Mouse (Mus musculus): Measurements from ENCODE around the gene Fmo2.
A peak's percentile ranks its signal among the peaks of the same experiment; 100 is the strongest.

The Fmo2 gene

DNA sequence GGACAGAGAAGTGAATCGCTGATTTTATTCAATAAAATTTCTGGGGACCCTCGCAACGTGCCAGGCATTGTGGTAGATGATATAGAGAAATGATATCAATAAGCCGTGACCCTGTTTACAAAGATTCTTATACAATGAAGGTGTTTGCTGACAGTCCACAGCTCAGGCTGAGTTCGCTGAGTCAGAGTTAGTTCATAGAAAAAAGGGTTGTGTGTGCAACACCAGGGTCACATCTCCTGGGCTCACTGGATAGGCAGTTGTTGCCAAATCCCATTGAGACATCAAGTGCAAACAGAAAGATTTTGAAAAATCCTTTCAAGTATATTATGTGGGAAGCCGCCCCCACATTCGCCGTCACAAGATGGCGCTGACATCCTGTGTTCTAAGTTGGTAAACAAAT is 58.3 kb downstream of the Fmo2 start:
- DNase-seq: peak; percentile 62

DNA sequence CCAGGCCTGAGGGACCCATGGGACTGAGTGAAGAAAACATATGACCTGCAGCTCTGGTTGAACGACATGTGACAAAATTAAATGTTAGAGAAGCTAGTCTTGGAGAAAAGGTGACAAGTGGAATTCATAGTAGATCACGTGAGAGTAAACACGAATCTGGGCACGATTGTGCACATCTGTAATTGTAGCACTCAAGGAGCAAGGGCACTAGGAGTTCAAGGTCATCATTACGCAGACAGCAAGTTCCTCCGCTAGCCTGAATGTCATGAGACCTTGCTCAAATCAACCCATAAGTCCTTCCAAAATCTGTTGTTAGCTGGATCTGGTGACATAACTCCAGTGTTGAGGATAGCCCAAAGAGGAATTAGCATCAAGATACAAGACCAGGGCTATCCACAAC is 59.5 kb downstream of the Fmo2 start:
- DNase-seq: peak; percentile 61

DNA sequence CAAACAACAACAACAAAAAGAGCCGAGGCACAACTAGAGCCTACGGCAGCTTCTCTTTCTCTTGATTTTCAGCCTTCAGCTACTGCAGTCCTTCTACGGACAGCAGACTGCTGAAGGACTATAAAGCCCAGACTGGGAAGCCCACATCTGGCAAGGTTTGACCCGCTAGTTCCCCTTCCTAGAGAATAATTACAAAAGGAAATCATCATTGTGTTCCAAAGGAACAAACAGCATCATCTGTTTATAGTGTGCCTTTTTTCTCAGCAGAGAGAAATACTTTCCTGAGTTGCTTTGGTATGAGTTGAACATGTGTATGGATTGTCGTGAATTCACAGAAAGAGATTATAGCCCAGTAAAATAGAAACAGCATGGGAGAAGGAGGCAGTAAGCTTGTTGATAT is 64.2 kb downstream of the Fmo2 start:
- peak; percentile 13 for DNase-seq

DNA sequence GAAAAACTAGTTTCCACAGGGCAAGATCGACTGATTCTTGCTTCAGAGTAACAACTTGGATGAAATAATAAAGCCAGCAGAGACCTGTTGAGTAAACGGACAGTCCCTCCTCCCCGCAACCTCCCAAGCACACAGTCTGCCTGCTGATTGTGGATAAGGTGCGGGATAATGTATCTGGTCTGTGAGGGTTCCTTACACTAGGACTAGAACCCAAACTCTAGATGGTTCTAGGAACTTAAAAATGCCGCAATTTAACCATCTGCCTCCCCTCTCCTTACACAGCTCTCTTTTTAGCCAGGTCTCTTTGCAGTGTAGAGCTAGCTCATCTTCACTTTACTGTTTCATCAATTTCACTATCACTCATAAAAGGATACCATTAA is 66.0 kb downstream of the Fmo2 start:
- DNase-seq: no peak

DNA sequence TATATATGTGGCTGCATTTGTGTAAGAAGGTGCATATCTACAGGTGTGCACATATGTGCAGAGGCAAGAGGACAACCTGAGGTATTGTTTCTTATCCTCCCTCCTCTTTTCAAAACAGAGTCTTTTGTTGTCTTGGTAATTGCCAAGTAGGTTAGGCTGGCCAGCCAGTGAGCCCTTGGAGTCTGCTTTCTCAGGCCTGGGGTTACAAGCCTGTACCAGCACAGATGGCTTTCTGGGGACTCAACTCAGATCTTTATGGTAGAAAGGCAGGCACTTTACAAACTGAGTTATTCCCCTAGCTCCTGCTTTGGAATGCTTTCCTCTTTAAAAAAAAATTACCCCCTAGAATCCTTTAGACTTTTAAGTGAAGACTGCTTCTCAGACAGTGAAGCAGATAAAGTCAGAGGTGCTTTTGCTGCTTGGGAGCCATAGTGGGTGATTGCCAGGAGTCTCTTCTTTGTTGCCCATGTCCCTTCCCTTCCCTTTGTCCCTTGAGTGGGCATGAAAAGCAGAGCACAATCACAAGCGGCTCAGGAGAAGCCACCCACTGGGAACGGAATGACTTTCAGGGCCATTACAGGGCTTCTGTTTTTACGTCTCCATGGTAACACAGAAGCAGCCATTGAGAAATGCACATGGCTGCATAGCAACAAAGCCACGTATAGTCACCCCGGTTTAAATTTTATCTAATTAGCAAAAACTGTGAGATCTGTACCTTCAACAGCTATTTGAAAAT is 66.5 kb downstream of the Fmo2 start:
- peak; percentile 57 for DNase-seq
